Mouse (Mus musculus) stomach, embryonic 15.5 days (tissue): ENCODE results near the gene Hbb-bh1. TPM values are rescaled to one million over a fixed set of nuclear protein-coding genes. Genes with fewer than 3 reads are reported as not detected.
"Not testable (repeated sequence)": the region's sequence is repeated elsewhere in the genome, so short reads cannot be mapped to it uniquely, and the experiment has no call there.

Experiments used
- ATAC-seq: fragments of 200-750 bp; cut with Nextera tagmentation; 2 replicates; pipeline ENCODE4 v1.8.0; 2017; ENCODE audit warnings: low read depth, moderate number of reproducible peaks, moderate TSS enrichment; ENCODE audit not compliant: insufficient read depth, low FRiP score
- H3K27ac ChIP-seq: fragments of 300-500 bp; sonication (generic); 2 replicates; pipeline ENCODE4 v1.5.1; 2015; ENCODE audit warnings: mild to moderate bottlenecking, inconsistent platforms
- H3K27me3 ChIP-seq: fragments of 300-500 bp; sonication (generic); replicated peaks from 2 replicates; pipeline ENCODE4 v1.6.1; 2015; ENCODE audit warnings: inconsistent platforms
- H3K36me3 ChIP-seq: fragments of 300-500 bp; sonication (generic); 2 replicates; pipeline ENCODE4 v1.6.1; 2015; ENCODE audit warnings: inconsistent platforms
- H3K4me1 ChIP-seq: fragments of 300-500 bp; sonication (generic); 2 replicates; pipeline ENCODE4 v1.6.1; 2015; ENCODE audit warnings: inconsistent platforms
- H3K4me2 ChIP-seq: fragments of 300-500 bp; sonication (generic); 2 replicates; pipeline ENCODE4 v1.6.1; 2015; ENCODE audit warnings: mild to moderate bottlenecking, inconsistent platforms
- H3K4me3 ChIP-seq: fragments of 300-500 bp; sonication (generic); replicated peaks from 2 replicates; pipeline ENCODE4 v1.5.1; 2015; ENCODE audit warnings: inconsistent platforms
- H3K9ac ChIP-seq: fragments of 300-500 bp; sonication (generic); 2 replicates; pipeline ENCODE4 v1.6.1; 2015; ENCODE audit warnings: inconsistent platforms
- H3K9me3 ChIP-seq: fragments of 300-500 bp; sonication (generic); 2 replicates; pipeline ENCODE4 v1.6.1; 2016; ENCODE audit warnings: inconsistent platforms
- WGBS: fragments of 180-500 bp; shearing (Covaris S2); methylation state at CpG from one replicate; pipeline ENCODE4 v1.1.7; 2015; 5-methylcytosine and 5-hydroxymethylcytosine counted together
- polyA plus RNA-seq: library from polyadenylated mRNA; unstranded; fragments of >200 nt; fragmentation: Nextera tagmentation; extraction: Ambion mirVana; gene quantifications from 2 replicates; pipeline ENCODE4 v1.2.1, GENCODE M21; 2015

The Hbb-bh1 gene
- polyA plus RNA-seq, 1 experiment from 2014 or later = 5.1 TPM

GRCm38 (mm10) chr7:103844525-103845325 lies 1.8 kb upstream of the Hbb-bh1 start:
- Histone ChIP-seq H3K9ac (no peak overlapping the region), H3K9me3 (no peaks in the 10 kb centered on the region), H3K4me3 (no peak overlapping the region), H3K36me3 (no peaks in the 10 kb centered on the region), H3K4me1 (no peaks in the 10 kb centered on the region), H3K4me2 (no peak overlapping the region), H3K27ac (no peak overlapping the region), H3K27me3 (no peaks in the 10 kb centered on the region)
- 44% methylated on average over 1 of the region's 2 CpGs for WGBS
- ATAC-seq = no peak

GRCm38 (mm10) chr7:103840268-103840667 lies 2.7 kb downstream of the Hbb-bh1 start, which contains the start of gene Hbb-bh2:
TSS of gene Hbb-bh2 (minus strand) at chr7:103840520.
- Histone ChIP-seq H3K9ac (no peak within 1 kb of the TSS), H3K4me1 (no peaks in the 10 kb centered on the region), H3K4me2 (no peak within 1 kb of the TSS), H3K27ac (no peak within 1 kb of the TSS), H3K9me3 (no peaks in the 10 kb centered on the region), H3K4me3 (no peak within 1 kb of the TSS), H3K36me3 (no peaks in the 10 kb centered on the region), H3K27me3 (no peaks in the 10 kb centered on the region)
- ATAC-seq = no peak
- 69% methylated on average over 3 of the region's 3 CpGs for WGBS

GRCm38 (mm10) chr7:103827808-103828207 lies 15.2 kb downstream of the Hbb-bh1 start, which contains the start of gene Hbb-bs:
TSS of gene Hbb-bs (minus strand) at chr7:103828096.
- H3K4me3 ChIP-seq = no peak within 1 kb of the TSS
- H3K9ac ChIP-seq = no peak within 1 kb of the TSS
- no peaks in the 10 kb centered on the region for H3K4me1 ChIP-seq
- WGBS = 89% methylated on average over 4 of the region's 4 CpGs
- H3K27ac ChIP-seq = no peak within 1 kb of the TSS
- H3K9me3 ChIP-seq = no peaks in the 10 kb centered on the region
- H3K4me2 ChIP-seq = no peak within 1 kb of the TSS
- peak; percentile 91 for ATAC-seq
- H3K27me3 ChIP-seq = no peaks in the 10 kb centered on the region
- H3K36me3 ChIP-seq = no peaks in the 10 kb centered on the region

GRCm38 (mm10) chr7:103827139-103827538 lies 15.8 kb downstream of the Hbb-bh1 start:
- H3K27me3 ChIP-seq, H3K36me3 ChIP-seq, H3K4me1 ChIP-seq, H3K9ac ChIP-seq, H3K4me3 ChIP-seq, H3K4me2 ChIP-seq, H3K27ac ChIP-seq, H3K9me3 ChIP-seq: not testable (repeated sequence)
- no CpG with 5 or more reads among the region's 2 CpGs for WGBS
- 0 out of 2 replicates have a peak, but pooled peaks have one; percentile 0 for ATAC-seq

GRCm38 (mm10) chr7:103826255-103826887 lies 16.6 kb downstream of the Hbb-bh1 start:
- no peaks in the 10 kb centered on the region for H3K36me3 ChIP-seq
- no peaks in the 10 kb centered on the region for H3K27me3 ChIP-seq
- no peaks in the 10 kb centered on the region for H3K4me1 ChIP-seq
- H3K9me3 ChIP-seq = no peaks in the 10 kb centered on the region
- WGBS = 56% methylated on average over 3 of the region's 3 CpGs
- no peak overlapping the region for H3K4me2 ChIP-seq
- ATAC-seq = peak; percentile 69
- no peak overlapping the region for H3K9ac ChIP-seq
- no peak overlapping the region for H3K4me3 ChIP-seq
- H3K27ac ChIP-seq = no peak overlapping the region

GRCm38 (mm10) chr7:103825536-103826254 lies 17.3 kb downstream of the Hbb-bh1 start:
- no peaks in the 10 kb centered on the region for H3K36me3 ChIP-seq
- no peaks in the 10 kb centered on the region for H3K9me3 ChIP-seq
- no peak overlapping the region for H3K4me2 ChIP-seq
- H3K4me3 ChIP-seq = no peak overlapping the region
- ATAC-seq = peak; percentile 86
- H3K27me3 ChIP-seq = no peaks in the 10 kb centered on the region
- H3K9ac ChIP-seq = no peak overlapping the region
- H3K4me1 ChIP-seq = no peaks in the 10 kb centered on the region
- H3K27ac ChIP-seq = no peak overlapping the region
- 91% methylated on average over 3 of the region's 3 CpGs for WGBS

GRCm38 (mm10) chr7:103824597-103824996 lies 18.4 kb downstream of the Hbb-bh1 start:
- no peak for ATAC-seq
- Histone ChIP-seq H3K4me3 (no peak overlapping the region), H3K27me3 (no peaks in the 10 kb centered on the region), H3K9ac (no peak overlapping the region), H3K27ac (no peak overlapping the region), H3K4me1 (no peaks in the 10 kb centered on the region), H3K36me3 (no peaks in the 10 kb centered on the region), H3K9me3 (no peaks in the 10 kb centered on the region), H3K4me2 (no peak overlapping the region)
- 82% methylated on average over 2 of the region's 2 CpGs for WGBS

- ATAC-seq, H3K4me2 ChIP-seq, H3K27ac ChIP-seq, H3K9ac ChIP-seq, H3K9me3 ChIP-seq, H3K4me1 ChIP-seq, H3K4me3 ChIP-seq, H3K27me3 ChIP-seq, H3K36me3 ChIP-seq: not testable (repeated sequence)
- 100% methylated on average over 1 of the region's 2 CpGs for WGBS
Measured at GRCm38 (mm10) chr7:103815085-103815484, 27.9 kb downstream of the Hbb-bh1 start.

- peak; percentile 93 for ATAC-seq
- no peak within 1 kb of the TSS for H3K4me3 ChIP-seq
- no peaks in the 10 kb centered on the region for H3K9me3 ChIP-seq
- H3K9ac ChIP-seq = no peak within 1 kb of the TSS
- H3K27me3 ChIP-seq = no peaks in the 10 kb centered on the region
- 71% methylated on average over 3 of the region's 3 CpGs for WGBS
- no peak within 1 kb of the TSS for H3K27ac ChIP-seq
- H3K4me1 ChIP-seq = no peaks in the 10 kb centered on the region
- no peaks in the 10 kb centered on the region for H3K36me3 ChIP-seq
- no peak within 1 kb of the TSS for H3K4me2 ChIP-seq
Measured at GRCm38 (mm10) chr7:103813766-103814165, 29.2 kb downstream of the Hbb-bh1 start, which contains the start of gene Hbb-bt. TSS of gene Hbb-bt (minus strand) at chr7:103813996.

GRCm38 (mm10) chr7:103813152-103813551 lies 29.8 kb downstream of the Hbb-bh1 start:
- H3K27ac ChIP-seq, H3K4me3 ChIP-seq, H3K4me1 ChIP-seq, H3K27me3 ChIP-seq, H3K36me3 ChIP-seq, H3K9ac ChIP-seq, H3K4me2 ChIP-seq, H3K9me3 ChIP-seq: not testable (repeated sequence)
- ATAC-seq = peak; percentile 19; the same call in 1 of the 2 replicates
- no CpG with 5 or more reads among the region's 3 CpGs for WGBS

- Histone ChIP-seq H3K36me3 (no peaks in the 10 kb centered on the region), H3K4me1 (no peaks in the 10 kb centered on the region), H3K4me2 (no peak overlapping the region), H3K9ac (no peak overlapping the region), H3K27me3 (no peaks in the 10 kb centered on the region), H3K27ac (no peak overlapping the region), H3K9me3 (no peaks in the 10 kb centered on the region), H3K4me3 (no peak overlapping the region)
- WGBS = 30% methylated on average over 1 of the region's 1 CpGs
- ATAC-seq = no peak
Measured at GRCm38 (mm10) chr7:103812174-103812573, 30.8 kb downstream of the Hbb-bh1 start.
